Mouse (Mus musculus) c-Kit-positive CD71-positive TER-119-positive erythroid progenitor cells, embryonic 14.5 days (primary cell): Measurements from ENCODE around the gene Nars2.
"Not testable (repeated sequence)": the region's sequence is repeated elsewhere in the genome, so short reads cannot be mapped to it uniquely, and the experiment has no call there.

Source experiments
- DNase-seq: peaks from one replicate; pipeline ENCODE4 v3.0.0-alpha.2; 2013; ENCODE audit warnings: low spot score

Gene Nars2

GRCm38 (mm10) chr7:96951281-96952051 lies at the start of gene Nars2:
Nars2 (plus strand) TSS chr7:96951505.
- peak; percentile 98 for DNase-seq

GRCm38 (mm10) chr7:96902183-96902582 lies 49.1 kb upstream of the Nars2 start:
- no peak for DNase-seq

- DNase-seq: no peak
Measured at GRCm38 (mm10) chr7:96903088-96903985, 48.0 kb upstream of the Nars2 start.

GRCm38 (mm10) chr7:96904442-96904841 lies 46.9 kb upstream of the Nars2 start:
- no peak for DNase-seq

GRCm38 (mm10) chr7:96904936-96905335 lies 46.4 kb upstream of the Nars2 start:
- no peak for DNase-seq

GRCm38 (mm10) chr7:96905422-96905821 lies 45.9 kb upstream of the Nars2 start:
- no peak for DNase-seq

- no peak for DNase-seq
Measured at GRCm38 (mm10) chr7:96906216-96906615, 45.1 kb upstream of the Nars2 start.

- no peak for DNase-seq
Measured at GRCm38 (mm10) chr7:96907971-96908680, 43.2 kb upstream of the Nars2 start.

GRCm38 (mm10) chr7:96909856-96910255 lies 41.4 kb upstream of the Nars2 start:
- no peak for DNase-seq

- DNase-seq: no peak
Measured at GRCm38 (mm10) chr7:96910310-96910960, 40.9 kb upstream of the Nars2 start.

- peak; percentile 76 for DNase-seq
Measured at GRCm38 (mm10) chr7:96914031-96914430, 37.3 kb upstream of the Nars2 start.

- peak; percentile 65 for DNase-seq
Measured at GRCm38 (mm10) chr7:96915452-96916105, 35.7 kb upstream of the Nars2 start.

GRCm38 (mm10) chr7:96920447-96921095 lies 30.7 kb upstream of the Nars2 start:
- no peak for DNase-seq

- no peak for DNase-seq
Measured at GRCm38 (mm10) chr7:96922927-96923326, 28.4 kb upstream of the Nars2 start.

GRCm38 (mm10) chr7:96943715-96944377 lies 7.5 kb upstream of the Nars2 start:
- no peak for DNase-seq

- DNase-seq: not testable (repeated sequence)
Measured at GRCm38 (mm10) chr7:96946501-96946900, 4.8 kb upstream of the Nars2 start.

GRCm38 (mm10) chr7:96952094-96952493 lies 789 bp downstream of the Nars2 start:
- no peak for DNase-seq

- peak; percentile 66 for DNase-seq
Measured at GRCm38 (mm10) chr7:96959168-96959567, 7.9 kb downstream of the Nars2 start.

GRCm38 (mm10) chr7:96967188-96967587 lies 15.9 kb downstream of the Nars2 start:
- DNase-seq: no peak

GRCm38 (mm10) chr7:96970359-96970758 lies 19.1 kb downstream of the Nars2 start:
- peak; percentile 72 for DNase-seq
